Mouse (Mus musculus): Measurements from ENCODE around the gene Mdm2.

Gene Mdm2

DNA sequence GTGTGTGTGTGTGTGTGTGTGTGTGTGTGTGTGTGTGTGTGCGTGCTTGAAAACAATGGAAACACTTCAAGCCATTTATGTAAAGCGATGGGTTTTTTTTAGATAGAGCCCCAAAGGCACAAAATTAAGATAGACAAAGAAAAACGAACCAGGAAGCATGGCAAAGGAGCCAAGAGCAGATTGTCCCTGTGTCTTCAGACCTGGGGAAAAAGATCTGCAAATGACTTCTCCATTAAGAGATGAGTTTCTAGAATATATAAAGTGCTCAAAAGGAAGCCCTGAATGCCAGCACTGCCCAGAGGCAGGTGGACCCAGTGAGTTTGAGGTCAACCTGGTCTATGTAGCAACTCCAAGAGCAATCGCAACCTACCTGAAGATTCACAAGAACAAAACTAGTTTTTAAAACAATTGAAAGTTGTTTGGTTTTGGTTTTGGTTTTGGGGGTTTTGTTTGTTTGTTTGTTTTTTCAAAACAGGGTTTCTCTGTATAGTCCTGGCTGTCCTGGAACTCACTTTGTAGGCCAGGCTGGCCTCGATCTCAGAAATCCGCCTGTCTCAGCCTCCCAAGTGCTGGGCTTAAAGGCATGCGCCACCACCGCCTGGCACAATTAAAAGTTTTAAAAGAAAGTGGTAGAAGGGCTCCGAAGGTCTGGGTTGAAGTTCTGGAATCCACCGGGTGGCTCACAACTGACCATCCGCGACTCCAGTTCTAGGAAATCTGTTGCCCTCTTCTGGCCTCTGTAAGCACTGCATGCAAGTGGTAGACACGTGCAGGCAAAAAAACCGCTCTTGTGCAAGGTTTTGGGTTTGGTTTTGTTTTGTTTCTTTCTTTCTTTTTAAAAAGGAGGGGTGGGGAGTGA is 28.3 kb downstream of the Mdm2 start:
- peak; percentile 55 for DNase-seq (ENCODE audit: low read depth)

DNA sequence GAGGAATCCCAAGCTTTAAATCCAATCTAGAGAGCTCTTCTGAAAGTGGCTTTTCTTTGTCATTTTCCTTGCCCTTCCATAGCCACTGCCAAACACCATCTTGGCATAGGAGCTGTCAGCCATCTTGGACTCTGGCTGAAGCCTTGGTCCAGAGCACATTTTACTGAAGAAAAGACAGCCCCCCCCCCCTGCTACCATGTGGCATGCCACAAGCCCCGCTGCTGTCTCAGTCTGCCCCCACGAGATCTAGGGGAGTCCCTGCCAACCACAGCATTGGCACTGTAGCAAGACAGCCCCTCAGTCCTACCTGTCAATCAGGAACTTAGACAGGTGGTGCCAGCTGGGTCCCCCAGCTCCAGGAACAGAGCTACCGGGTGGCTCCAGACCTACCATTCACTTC is 29.0 kb downstream of the Mdm2 start:
- DNase-seq (ENCODE audit: low read depth) = no peak

DNA sequence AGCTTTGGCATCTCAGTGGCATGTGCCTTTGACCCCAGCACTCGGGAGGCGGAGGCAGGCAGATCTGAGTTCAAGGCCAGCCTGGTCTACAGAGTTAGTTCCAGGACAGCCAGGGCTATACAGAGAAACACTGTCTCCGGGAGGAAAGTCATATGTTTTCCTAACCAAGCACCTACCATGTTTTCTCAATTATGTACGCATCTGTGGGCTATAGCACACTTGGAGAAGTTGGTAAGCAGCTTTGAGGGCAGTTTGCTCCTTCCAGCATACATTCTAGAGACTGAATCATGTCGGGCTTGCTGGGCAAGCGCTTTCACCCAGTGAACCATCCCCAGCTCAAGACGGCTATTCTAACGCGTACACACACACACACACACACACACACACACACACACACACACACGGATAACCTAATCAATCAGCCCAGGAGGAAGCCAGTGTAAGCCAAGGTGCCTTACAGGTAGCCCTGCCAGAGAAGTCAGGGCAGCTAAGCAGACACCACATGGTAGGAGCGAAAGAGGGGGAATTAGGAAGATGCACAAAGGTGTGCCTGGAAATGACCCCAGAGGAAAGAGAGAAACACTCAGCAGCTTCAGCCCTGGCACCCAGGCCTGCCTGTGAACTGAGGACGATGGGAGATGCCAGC is 29.6 kb downstream of the Mdm2 start:
- DNase-seq (ENCODE audit: low read depth) = no peak

DNA sequence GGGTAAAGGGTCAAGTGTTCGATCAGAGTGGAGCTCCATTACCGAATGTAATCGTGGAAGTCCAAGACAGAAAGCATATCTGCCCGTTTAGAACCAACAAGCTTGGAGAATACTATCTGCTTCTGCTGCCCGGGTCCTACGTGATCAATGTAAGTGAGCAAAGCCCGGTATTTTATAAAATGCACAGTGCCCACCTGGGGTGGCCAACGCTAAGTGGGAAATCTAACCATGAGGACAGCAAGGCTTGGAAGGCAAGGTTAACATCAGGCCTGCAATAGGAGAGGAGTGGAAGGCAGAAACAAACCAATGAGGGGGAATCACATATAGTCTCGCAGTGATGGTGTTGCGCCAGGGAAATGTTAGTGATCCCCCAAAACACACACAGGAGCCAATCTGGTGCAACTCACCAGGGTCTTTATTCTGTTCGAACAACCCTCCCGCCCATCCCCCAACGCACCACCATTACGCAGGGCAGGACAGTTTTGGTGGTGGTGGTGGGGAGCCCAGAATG is 30.5 kb downstream of the Mdm2 start:
- no peak for DNase-seq (ENCODE audit: low read depth)

DNA sequence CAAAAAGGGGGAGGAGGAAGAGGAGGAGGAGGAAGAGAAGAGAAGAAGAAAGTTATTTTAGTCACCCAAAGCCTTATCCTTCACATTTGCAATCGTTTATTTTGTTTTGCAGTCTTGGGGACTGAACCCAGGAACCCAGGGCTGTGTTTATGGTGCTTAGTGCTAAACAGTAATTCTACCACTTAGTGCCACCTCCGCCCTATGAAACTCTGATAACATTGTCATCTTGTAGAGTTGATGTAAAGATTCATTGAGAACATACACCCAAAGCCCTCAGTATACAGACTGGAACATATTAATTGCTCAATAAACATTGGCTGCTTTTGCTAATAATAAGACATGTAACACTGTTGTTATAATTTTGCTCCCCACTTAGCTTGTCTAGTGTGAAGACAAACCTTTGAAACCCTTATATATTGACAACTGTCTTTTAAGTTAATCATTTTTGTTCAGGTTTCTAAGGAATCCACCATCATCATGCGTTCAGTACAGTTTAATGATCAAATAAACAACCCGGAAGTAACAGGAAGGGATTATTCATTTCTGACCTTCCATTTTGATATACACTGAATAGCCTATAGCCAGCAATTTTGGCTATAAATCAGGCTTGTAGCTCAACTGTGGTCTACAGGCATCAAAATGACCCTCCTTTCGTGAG is 31.4 kb downstream of the Mdm2 start:
- no peak for DNase-seq (ENCODE audit: low read depth)

DNA sequence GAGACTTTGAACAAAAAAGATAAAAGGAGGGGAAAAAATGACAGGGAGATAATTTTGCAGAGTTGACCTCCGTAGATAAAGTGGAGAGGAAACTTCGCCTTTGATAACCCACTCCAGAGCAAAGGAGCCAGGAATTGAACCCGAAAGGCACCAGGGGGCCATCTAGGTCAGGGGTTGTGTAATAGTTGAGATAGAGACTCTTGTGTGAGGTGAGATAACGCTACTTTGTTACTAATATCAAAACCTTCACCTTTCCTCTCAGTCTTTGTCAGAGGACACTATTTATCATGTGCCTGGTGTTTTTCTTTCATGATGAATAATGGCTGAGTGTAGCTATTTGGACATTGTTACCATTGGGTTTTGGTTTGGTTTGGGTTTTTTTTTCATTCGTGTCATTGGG is 32.2 kb downstream of the Mdm2 start:
- DNase-seq (ENCODE audit: low read depth) = peak; percentile 39

DNA sequence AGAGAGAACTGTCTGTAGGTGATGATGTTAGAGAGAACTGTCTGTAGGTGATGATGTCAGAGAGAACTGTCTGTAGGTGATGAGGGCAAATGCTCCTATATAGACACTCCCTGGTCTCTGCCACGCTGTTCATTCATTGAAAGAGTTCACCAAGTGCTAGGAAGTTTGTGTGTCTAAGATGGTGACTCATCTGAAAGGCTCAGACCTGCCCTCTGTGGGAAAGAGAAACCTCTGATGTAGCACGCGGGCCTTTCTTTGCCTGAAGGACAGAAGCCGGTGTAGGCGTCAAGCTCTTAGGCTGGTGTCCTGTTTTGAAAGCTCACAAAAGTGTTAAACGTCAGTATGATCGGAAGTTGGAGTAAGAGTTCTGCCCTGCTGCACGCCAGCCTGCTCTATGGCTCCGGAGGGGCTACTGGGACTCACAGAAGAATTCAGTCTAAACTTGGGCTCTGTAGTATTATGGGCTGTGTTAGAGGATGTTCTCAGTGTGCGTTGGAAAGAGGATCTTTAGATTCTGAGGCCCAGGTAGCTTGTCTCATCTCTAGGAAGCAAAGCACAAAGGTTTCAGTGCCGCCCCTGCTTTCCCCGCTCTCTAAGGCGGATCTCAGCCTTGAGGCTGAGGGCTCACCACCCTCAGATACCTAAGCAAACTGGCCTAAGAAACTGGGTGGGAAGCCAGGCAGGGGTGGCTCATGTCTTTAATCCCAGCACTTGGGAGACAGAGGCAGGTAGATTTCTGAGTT is 32.9 kb downstream of the Mdm2 start:
- DNase-seq (ENCODE audit: low read depth) = peak; percentile 77

DNA sequence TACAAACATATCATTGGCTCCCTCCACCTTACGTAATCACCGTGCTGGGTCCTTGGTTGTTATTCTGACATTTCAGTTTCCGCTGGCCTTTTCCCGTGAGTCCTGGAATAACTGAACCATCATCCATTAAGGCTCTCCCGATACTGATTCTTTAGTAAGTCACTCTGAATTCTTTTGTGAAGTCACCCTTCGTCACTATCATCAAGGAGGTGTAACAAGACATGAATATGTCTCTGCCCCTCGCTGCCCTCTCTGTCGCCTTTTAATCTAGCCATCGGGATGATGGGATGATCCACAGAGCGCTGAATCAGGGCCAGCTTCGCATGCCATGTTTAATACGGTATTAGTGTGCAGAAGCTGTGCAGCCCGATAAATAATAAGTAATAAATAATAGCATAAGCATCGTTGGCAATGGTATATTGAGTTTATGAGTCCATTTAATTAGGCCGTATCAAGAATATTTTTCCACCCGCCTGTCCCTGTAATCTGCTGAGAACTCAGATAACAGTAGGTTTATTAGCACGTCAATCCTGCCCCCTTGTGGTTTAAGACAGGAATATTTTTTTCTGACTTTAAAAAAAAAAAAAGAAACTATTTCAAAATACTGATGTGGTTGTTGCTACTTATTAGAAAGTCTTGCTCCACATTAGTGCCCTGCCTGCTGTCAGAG is 33.8 kb downstream of the Mdm2 start:
- DNase-seq (ENCODE audit: low read depth) = peak; percentile 82

DNA sequence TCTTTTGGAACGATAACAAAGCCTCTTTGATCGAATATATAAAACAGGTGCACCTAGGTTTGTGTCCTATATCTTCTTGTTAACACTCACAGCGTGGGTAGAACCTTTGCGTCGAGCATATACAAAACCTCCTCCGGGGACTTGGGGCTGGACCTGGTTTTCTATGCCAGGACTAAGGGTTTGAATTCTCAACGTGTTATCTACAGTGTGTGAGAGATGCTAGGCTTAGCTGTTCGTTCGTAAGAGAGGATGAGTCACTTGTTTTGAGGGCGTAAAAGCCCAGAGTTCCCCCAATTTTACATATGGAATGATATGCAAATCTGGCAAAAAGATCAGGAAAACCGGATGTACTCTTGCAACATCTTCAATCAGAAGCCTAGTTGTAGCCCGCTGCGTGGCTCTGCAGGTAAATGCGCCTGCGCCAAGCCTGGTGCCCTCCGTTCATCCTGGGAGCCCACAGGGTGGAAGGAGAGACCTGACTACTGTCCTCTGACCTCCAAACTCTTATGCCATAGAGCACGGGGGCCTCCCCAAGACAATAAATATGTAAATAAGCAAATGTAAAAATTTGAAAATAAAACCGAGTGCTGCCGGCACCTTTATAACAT is 34.4 kb downstream of the Mdm2 start:
- peak; percentile 59 for DNase-seq (ENCODE audit: low read depth)

DNA sequence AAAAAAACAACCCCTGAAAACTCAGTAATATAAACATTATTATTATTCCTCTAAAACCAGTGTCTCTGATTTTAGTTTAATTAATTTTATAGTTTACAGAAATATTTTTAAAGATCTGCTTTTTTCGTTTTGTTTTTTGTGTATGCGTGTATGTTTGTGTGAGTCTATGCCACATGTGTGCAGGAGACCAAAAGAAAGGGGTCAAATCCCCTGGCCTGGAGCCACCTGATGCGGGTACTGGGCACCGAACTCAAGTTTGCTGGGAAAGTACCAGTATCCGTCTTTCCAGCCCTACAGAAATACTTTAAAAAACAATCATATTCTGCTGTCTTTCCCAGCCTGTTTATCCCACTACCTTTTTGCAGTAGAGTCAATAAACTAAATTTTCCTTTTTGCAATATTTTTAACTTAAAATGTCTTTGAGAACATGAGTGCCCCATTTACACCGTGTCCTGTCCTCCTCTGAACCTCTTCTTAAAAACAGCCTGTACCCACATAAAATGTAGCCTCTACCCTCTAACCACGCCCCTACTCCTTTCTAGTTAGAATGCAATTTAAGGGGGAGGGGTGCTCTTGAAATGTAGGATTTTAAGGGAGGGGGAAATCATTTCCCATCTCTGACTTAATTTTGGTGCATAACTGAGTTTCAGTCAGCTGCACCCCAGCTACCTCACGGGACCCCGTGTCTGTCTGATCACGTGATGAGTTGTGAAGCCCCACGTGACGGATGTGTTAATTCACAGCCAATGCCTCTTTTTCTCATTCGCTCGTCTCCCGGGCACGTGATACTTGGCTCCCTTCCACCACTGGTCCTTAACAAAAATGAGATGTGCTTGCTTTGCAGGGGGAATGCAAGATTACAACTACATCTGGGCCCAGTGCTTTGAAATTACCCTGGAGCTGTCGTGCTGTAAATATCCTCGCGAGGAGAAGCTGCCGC is 35.2 kb downstream of the Mdm2 start:
- peak; percentile 78 for DNase-seq (ENCODE audit: low read depth)

DNA sequence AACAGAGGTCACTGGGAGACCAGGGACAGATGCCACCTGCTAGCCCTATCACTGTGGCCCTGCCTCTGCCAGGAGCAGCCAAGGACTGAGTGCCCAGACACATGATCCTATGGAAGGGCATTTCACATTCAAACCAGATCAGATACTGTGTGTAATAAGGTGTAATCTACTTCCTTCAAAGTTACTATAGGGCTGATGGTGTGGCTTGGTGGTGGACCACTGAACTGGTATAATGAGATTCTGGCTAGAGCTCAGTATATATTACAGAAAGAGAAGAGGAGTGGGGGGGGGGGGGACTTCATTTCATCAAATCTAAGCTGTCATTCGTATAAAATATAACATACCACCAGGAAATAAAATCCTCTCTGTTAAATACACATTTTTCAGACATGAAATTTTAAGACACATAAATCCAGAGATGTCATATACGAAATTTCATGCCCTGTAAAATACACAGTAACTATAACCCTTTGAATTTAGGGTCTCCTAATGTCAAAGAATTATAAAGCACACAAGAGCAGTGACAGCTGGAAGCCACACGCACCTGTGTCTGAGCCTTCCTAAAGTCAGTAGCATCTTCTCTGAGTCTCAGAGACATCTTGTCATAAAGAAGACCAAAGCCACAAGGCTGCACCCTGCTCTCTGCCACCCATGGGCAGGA is 36.1 kb downstream of the Mdm2 start:
- DNase-seq (ENCODE audit: low read depth) = no peak

DNA sequence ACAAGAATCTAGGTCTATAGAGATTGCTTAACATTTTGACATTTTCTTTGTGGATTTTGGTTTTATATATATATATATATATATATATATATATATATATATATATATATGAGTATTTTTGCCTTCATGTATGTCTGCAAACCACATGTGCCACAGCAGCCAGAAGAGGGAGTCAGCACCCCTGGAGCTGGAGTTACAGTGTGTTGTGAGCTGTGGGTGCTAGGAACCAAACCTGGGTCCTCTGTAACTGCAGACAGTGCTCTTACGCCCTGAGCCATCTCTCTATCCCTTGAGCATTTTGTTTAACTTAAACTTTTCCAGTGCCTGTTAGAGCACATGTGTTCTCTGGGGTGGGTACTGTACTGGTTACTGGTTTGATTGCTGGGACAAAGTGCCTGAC is 36.6 kb downstream of the Mdm2 start:
- DNase-seq (ENCODE audit: low read depth) = no peak

DNA sequence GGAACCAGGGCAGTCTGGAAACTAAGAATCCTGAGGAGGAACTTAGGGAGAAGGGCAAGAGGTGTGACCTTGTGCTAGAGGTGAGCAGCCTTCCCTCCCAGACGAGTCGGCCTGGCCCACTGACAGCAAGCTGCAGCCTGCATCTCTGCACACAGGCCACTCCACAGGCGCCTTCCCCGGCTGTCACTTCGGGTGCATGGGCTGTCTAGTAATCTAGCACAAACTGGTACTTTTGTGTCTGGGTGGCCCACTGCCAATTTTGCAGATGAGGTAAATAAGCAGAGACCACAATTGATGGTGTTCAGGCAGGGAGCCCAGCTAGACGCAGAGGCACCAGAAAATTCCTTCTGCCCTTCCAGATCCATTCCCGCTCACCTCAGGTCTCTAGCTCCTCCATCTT is 37.9 kb downstream of the Mdm2 start:
- no peak for DNase-seq (ENCODE audit: low read depth)

DNA sequence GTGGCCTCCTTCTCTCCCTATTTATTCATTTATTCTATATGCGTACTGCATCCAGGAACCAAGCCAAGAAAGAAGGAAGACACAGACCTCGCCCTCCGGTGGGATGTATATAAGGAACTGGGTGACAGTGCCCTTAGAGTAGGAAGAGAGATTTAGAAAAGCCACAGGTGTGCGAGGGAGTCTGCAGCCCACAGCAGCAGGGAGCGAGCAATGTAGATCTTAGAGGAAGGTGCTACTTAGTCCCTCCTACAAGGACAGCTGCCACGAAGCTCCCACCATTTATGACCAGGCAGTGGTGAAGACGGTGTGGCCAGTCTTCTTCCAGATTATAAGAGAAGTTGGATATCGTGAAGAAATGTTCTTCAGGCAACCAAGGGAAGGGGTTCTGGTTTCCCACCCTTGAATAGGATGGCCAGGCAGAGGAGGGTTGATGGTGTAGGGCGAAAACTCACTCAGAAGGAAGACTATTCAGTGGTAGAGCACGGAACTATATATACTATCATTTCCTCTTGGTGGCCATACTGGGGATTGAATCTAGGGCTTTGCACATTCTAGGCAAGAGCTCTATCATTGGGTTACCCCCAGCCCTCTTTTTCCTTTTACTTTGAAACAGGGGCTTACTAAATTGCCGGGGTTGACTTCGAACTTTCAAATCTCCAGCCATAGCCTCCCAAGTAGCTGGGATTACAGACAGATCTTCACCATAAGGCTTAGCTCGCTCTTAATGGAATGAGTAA is 38.5 kb downstream of the Mdm2 start:
- DNase-seq (ENCODE audit: low read depth) = no peak

DNA sequence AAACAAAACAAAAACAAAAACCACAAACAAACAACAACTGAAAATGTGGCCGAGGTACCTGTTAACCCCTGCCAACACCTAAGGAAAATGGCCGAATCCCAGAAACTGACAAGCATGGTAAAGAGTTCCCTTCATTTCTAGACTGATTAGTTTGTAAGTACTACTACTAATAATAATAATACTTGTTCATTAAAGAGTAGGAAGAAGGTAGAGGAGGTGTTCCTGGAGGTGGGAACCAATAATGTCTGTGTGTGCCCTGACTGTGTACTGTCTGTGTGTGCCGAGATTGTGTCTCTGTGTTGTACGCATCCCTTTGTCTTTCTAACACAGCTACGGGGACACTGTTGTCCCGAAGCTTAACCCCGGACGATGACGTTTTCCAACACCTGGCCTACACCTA is 39.3 kb downstream of the Mdm2 start:
- DNase-seq (ENCODE audit: low read depth) = no peak

DNA sequence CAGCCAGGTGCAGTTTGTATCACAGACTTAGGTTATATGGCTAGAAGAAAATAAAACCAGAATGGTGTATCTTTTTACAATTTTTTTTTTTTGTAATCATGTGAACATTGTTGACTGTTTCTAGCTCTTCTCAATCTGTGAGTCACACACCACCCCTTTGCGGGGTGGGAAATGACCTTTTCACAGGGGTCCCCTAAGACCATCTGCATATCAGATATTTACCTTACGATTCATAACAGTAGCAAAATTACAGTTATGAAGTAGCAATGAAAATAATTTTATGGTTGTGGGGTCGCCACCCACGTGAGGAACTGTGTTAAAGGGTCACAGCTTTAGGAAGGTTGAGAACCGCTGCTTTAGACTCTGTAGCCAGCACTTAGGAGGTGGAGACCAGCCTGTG is 39.8 kb downstream of the Mdm2 start:
- DNase-seq (ENCODE audit: low read depth) = no peak

DNA sequence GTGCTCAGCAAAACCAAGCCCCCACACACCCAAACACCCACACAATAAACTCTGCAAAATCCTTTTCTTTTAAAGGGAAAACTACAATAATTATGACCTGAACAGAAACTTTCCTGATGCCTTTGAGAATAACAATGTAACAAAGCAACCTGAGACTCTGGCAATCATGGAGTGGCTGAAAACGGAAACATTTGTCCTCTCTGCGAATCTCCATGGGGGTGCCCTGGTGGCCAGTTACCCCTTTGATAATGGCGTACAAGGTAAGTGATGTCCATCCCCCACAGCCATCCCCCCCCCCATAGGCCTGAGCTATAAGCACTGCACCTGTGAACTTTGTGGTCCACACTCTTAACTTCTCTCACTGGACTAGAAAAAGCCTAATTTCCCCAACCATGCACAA is 40.5 kb downstream of the Mdm2 start:
- no peak for DNase-seq (ENCODE audit: low read depth)

DNA sequence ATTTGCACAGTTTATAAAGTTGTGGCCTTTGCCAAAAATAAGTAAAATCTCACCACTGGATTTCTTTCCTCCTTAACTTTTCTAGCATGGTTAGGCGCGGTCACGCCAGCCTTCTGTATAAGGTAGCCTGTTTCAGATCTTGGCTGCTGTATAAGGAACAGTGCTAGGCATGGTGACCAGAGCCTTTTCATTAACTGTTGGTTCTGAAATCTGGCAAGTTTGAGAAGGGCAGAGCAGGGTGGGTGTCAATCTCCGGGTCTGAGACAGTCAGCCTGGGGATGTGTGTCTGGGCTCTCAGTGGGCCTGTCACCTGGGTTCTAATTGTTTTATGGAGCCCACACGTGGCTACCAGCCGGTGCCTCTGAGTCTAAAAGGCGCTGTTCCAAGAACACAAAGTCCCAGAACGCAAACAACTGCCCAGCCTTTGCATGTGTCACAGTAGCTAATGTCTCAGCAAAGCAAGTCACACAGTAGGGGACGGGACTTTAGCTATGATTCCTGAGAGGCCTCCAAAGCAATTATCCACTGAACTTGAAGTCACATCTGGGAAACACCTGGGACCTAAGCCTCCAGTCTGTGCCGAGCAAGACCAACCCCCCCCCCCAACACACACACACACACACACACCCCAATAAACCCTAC is 41.0 kb downstream of the Mdm2 start:
- no peak for DNase-seq (ENCODE audit: low read depth)

Data from induced T-regulatory cell, adult 2 months (primary cell).